Mouse (Mus musculus) lung, adult 2 months (tissue): ENCODE results near the gene Klf16. TPM values are rescaled to one million over a fixed set of nuclear protein-coding genes. Genes with fewer than 3 reads are reported as not detected.
"Not testable (repeated sequence)": the region's sequence is repeated elsewhere in the genome, so short reads cannot be mapped to it uniquely, and the experiment has no call there.

Experiments
- DNase-seq: peaks from one replicate; pipeline ENCODE4 v3.0.0; 2022
- H3K4me1 ChIP-seq: fragments of 200-500 bp; 2 replicates; pipeline ENCODE4 v1.6.1; 2011; ENCODE audit warnings: low read length; ENCODE audit not compliant: control insufficient read depth, insufficient read depth
- H3K4me3 ChIP-seq: fragments of 200-500 bp; replicated peaks from 2 replicates; pipeline ENCODE3; 2011; ENCODE audit warnings: low read depth, mild to moderate bottlenecking, control low read depth, low read length; ENCODE audit errors: extremely low read depth
- CTCF ChIP-seq: fragments of 200-500 bp; IDR thresholded peaks from 2 replicates; pipeline ENCODE4 v1.5.1; 2011; ENCODE audit warnings: mild to moderate bottlenecking, low read length, control low read depth; ENCODE audit not compliant: insufficient read depth
- POLR2A ChIP-seq: fragments of 200-500 bp; IDR thresholded peaks from 2 replicates; pipeline ENCODE4 v1.6.1; 2011; ENCODE audit warnings: low read depth, mild to moderate bottlenecking, control low read depth, low read length, borderline replicate concordance; ENCODE audit errors: extremely low read depth
- WGBS: fragments of 180-500 bp; shearing (Covaris S2); methylation state at CpG from one replicate; pipeline ENCODE4 v1.1.7; 2018; 5-methylcytosine and 5-hydroxymethylcytosine counted together
- polyA plus RNA-seq: library from polyadenylated mRNA; depleted of rRNA; stranded (reverse); fragments of >200 nt; gene quantifications from 2 replicates; pipeline ENCODE4 v1.2.3, GENCODE M21; 2012

The Klf16 gene
- polyA plus RNA-seq, 1 experiment = 24.8 TPM

GRCm38 (mm10) chr10:80606737-80607350 is 29.7 kb upstream of the Klf16 start:
- 93% methylated on average over 34 of the region's 34 CpGs for WGBS
- DNase-seq = no peak
- Histone ChIP-seq H3K4me1 (peaks cover 7% of the 10 kb centered on the region; the same call in 1 of the 2 replicates), H3K4me3 (no peak overlapping the region)
- no peak for TF ChIP-seq POLR2A
- TF ChIP-seq CTCF = no peak

- H3K4me1 ChIP-seq = peaks cover 7% of the 10 kb centered on the region; the same call in 1 of the 2 replicates
- TF ChIP-seq CTCF = no peak
- TF ChIP-seq POLR2A = no peak
- WGBS = 78% methylated on average over 23 of the region's 23 CpGs
- no peak overlapping the region for H3K4me3 ChIP-seq
- DNase-seq = no peak
These were observed 29.2 kb upstream of the Klf16 start for GRCm38 (mm10) chr10:80606306-80606705.

- 75% methylated on average over 4 of the region's 4 CpGs for WGBS
- H3K4me3 ChIP-seq, DNase-seq, H3K4me1 ChIP-seq: not testable (repeated sequence)
These were observed 28.6 kb upstream of the Klf16 start, which contains the start of gene Gm49322 for GRCm38 (mm10) chr10:80605721-80606120. Gm49322 (plus strand) TSS chr10:80606021.

GRCm38 (mm10) chr10:80604988-80605387 is 27.9 kb upstream of the Klf16 start:
- H3K4me3 ChIP-seq = no peak overlapping the region
- WGBS = 73% methylated on average over 2 of the region's 2 CpGs
- no peak for TF ChIP-seq POLR2A
- TF ChIP-seq CTCF = no peak
- no peak for DNase-seq
- peaks cover 3% of the 10 kb centered on the region; the same call in 1 of the 2 replicates for H3K4me1 ChIP-seq

- H3K4me3 ChIP-seq = no peak overlapping the region
- H3K4me1 ChIP-seq = peaks cover 3% of the 10 kb centered on the region; the same call in 1 of the 2 replicates
- TF ChIP-seq POLR2A (no peak), CTCF (no peak)
- WGBS = 80% methylated on average over 7 of the region's 7 CpGs
- no peak for DNase-seq
These were observed 26.9 kb upstream of the Klf16 start for GRCm38 (mm10) chr10:80604001-80604509.

- no peak for TF ChIP-seq CTCF
- TF ChIP-seq POLR2A = no peak
- DNase-seq = no peak
- Histone ChIP-seq H3K4me3 (peak overlapping the region; percentile 94), H3K4me1 (peaks cover 3% of the 10 kb centered on the region; the same call in 1 of the 2 replicates)
- 15% methylated on average over 7 of the region's 7 CpGs for WGBS
These were observed 26.2 kb upstream of the Klf16 start for GRCm38 (mm10) chr10:80603364-80603763.

GRCm38 (mm10) chr10:80602698-80603325 is 25.7 kb upstream of the Klf16 start, which contains the start of the genes Scamp4 and Adat3:
Scamp4 (plus strand) TSS chr10:80602872.
Adat3 (plus strand) TSS chr10:80602880.
- peak; percentile 54; the same call in 1 of the 2 replicates for TF ChIP-seq POLR2A
- no peak for TF ChIP-seq CTCF
- H3K4me3 ChIP-seq = peak within 1 kb of the TSS; percentile 94
- DNase-seq = peak; percentile 95
- WGBS = under 1% methylated on average over 54 of the region's 54 CpGs
- H3K4me1 ChIP-seq = peaks cover 3% of the 10 kb centered on the region; the same call in 1 of the 2 replicates

- 43% methylated on average over 4 of the region's 4 CpGs for WGBS
- Histone ChIP-seq H3K4me3 (no peak overlapping the region), H3K4me1 (no peaks in the 10 kb centered on the region)
- no peak for DNase-seq
- TF ChIP-seq POLR2A (no peak), CTCF (no peak)
These were observed 19.2 kb upstream of the Klf16 start for GRCm38 (mm10) chr10:80596318-80596717.

- 2% methylated on average over 73 of the region's 73 CpGs for WGBS
- peak within 1 kb of the TSS; percentile 77 for H3K4me3 ChIP-seq
- peak; percentile 92 for DNase-seq
- peaks cover 22% of the 10 kb centered on the region for H3K4me1 ChIP-seq
- TF ChIP-seq POLR2A = peak; percentile 90; the same call in 1 of the 2 replicates
- TF ChIP-seq CTCF = no peak
These were observed 13.0 kb upstream of the Klf16 start, which contains the start of gene Abhd17a for GRCm38 (mm10) chr10:80589879-80590854. Abhd17a (minus strand) TSS chr10:80590341.
